Mouse (Mus musculus): ENCODE results near the gene Tsen2. TPM values are rescaled to one million over a fixed set of nuclear protein-coding genes. Genes with fewer than 3 reads are reported as not detected.

Gene Tsen2
- total RNA-seq, 2 experiments from 2014 or later: 22.2 to 25.7 TPM

DNA sequence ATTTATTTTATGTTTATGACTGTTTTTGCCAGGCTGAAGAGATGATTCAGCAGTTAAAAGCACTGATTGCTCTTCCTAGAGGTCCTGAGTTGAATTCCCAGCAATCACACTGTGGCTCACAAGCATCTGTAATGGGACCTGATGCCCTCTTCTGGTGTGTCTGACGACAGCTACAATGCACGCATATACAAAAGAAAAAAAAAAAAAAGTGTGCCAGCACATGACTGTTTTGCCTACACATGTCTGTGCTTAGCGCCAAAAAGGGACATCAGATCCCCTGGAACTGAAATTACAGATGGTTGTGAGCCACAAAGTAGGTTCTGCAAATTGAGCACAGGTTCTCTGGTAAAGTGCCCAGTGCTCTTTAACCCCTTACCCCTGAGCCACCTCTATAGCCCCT is 2.1 kb upstream of the Tsen2 start:
- H3K4me3 ChIP-seq: no peak overlapping the region
- no peak overlapping the region for H3K27ac ChIP-seq
- intact Hi-C loops (cut with DNase I): no loop called here
- DNase-seq (ENCODE audit: extremely low spot score in 1 of 2, low spot score in 2 of 2): no peak
- no peak for TF ChIP-seq CTCF (IDR thresholded peaks at IDR 0.05)

DNA sequence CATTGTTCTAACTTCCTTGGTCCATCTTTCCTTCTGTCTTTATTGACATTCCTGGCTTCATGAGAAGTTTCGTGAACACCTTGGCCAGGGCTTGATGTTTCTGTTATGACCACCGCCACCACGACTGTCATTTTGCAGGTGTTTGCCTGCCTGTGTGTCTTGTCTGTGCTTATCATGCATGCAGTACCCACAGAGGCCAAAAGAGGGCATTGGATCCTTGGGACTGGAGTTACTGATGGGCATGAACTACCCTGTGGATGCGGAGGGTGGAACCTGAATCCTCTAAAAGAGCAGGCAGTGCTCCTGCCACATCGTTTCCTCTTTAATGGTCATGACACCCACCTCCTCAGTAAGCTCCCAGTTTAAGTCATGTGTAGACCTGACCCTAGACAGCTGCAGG is 1.8 kb downstream of the Tsen2 start:
- DNase-seq (ENCODE audit: extremely low spot score in 1 of 2, low spot score in 2 of 2): peak in 1 of 2 experiments; percentile 25
- no peak overlapping the region for H3K27ac ChIP-seq
- intact Hi-C loops (cut with DNase I): no loop called here
- H3K4me3 ChIP-seq: no peak overlapping the region
- TF ChIP-seq CTCF (IDR thresholded peaks at IDR 0.05): peak; percentile 47

GRCm38 (mm10) chr6:115555485-115555884 is 11.0 kb downstream of the Tsen2 start:
- TF ChIP-seq CTCF (IDR thresholded peaks at IDR 0.05): peak; percentile 38
- Histone ChIP-seq H3K4me3 (no peak overlapping the region), H3K27ac (no peak overlapping the region)
- intact Hi-C loops (cut with DNase I): no loop called here
- no peak for DNase-seq (ENCODE audit: extremely low spot score in 1 of 2, low spot score in 2 of 2)

- intact Hi-C loops (cut with DNase I): no loop called here
- Histone ChIP-seq H3K27ac (no peak overlapping the region), H3K4me3 (no peak overlapping the region)
- no peak for TF ChIP-seq CTCF (IDR thresholded peaks at IDR 0.05)
- DNase-seq (ENCODE audit: extremely low spot score in 1 of 2, low spot score in 2 of 2): no peak
These were observed 13.7 kb downstream of the Tsen2 start for GRCm38 (mm10) chr6:115558176-115558575.

DNA sequence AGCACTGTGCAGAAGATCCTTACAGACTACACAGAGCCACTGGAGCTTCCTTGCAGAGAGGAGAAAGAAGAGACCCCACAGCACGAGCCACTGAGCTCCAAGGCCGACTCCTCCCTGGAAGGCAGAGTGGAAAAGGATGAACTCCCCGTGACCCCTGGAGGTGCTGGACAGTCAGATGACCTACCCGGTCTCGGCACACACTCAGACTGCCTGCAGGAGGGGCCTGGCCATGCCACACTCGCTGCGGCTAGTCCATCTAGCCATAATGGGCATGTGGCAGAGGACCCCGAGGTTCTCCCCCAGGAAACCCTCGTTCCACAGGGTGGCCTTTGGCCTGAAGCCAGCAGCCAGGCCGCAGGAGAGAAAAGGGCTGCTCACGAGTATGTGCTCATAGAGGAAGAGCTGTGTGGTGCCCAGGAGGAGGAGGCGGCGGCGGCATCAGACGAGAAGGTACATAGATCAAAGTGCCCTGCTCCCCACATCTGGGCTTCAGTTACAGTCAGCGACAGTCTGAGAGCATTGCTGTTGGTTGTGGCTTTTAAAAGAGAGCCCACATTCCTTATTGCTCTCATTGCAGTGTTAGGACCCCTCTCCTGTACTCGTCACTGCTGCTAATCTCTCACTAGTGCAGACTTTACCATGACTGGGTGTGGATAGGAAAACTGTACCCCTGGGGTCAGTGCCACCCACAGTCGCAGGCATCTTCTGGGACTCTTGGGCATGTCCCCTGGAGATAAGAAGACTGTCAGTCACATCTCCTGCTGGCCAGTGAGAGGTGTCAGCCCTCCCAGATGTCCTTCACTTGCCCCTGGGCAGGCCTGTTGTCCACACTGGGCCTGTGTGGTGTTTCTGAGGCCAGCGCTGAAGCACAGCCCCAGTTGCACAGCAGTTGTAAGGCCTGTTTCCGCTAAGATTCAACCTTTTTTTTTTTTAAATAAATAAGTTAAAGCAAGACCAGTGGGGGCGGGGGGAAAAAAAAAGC is 15.5 kb downstream of the Tsen2 start:
- H3K27ac ChIP-seq: no peak overlapping the region
- no peak for TF ChIP-seq CTCF (IDR thresholded peaks at IDR 0.05)
- no peak overlapping the region for H3K4me3 ChIP-seq
- DNase-seq (ENCODE audit: extremely low spot score in 1 of 2, low spot score in 2 of 2): no peak
- intact Hi-C loops (cut with DNase I): no loop called here

GRCm38 (mm10) chr6:115565479-115566045 is 21.1 kb downstream of the Tsen2 start:
- no peak for DNase-seq (ENCODE audit: extremely low spot score in 1 of 2, low spot score in 2 of 2)
- no peak for TF ChIP-seq CTCF (IDR thresholded peaks at IDR 0.05)
- H3K27ac ChIP-seq: no peak overlapping the region
- intact Hi-C loops (cut with DNase I): no loop called here
- H3K4me3 ChIP-seq: no peak overlapping the region

- intact Hi-C loops (cut with DNase I): no loop called here
- DNase-seq (ENCODE audit: extremely low spot score in 1 of 2, low spot score in 2 of 2): no peak
- Histone ChIP-seq H3K4me3 (no peak overlapping the region), H3K27ac (no peak overlapping the region)
- no peak for TF ChIP-seq CTCF (IDR thresholded peaks at IDR 0.05)
These were observed 29.7 kb downstream of the Tsen2 start for GRCm38 (mm10) chr6:115574171-115574570.

- intact Hi-C loops (cut with DNase I): no loop called here
- Histone ChIP-seq H3K27ac (no peak overlapping the region), H3K4me3 (no peak overlapping the region)
- TF ChIP-seq CTCF (IDR thresholded peaks at IDR 0.05): no peak
- DNase-seq (ENCODE audit: extremely low spot score in 1 of 2, low spot score in 2 of 2): no peak
These were observed 32.9 kb downstream of the Tsen2 start for GRCm38 (mm10) chr6:115577407-115577806.

DNA sequence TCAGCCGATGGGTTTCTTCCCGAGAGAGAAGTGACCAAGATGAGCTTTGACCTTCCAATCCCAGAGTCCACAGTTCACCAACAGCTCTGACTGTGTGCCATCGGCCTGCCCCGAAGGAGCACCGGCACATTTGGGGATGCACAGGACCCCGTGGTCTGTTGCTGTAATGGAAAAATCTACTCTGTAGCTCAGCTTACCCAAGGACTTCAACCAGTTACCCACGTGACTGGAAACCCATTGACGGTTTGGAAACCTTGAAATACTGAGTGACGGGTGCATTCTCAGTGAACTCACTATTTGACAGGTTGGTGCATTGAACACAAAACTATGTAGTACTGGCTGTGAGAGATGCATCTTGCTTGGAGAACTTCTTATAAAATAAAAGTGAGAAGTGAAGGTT is 33.5 kb downstream of the Tsen2 start:
- intact Hi-C loops (cut with DNase I): no loop called here
- DNase-seq (ENCODE audit: extremely low spot score in 1 of 2, low spot score in 2 of 2): no peak
- no peak for TF ChIP-seq CTCF (IDR thresholded peaks at IDR 0.05)

DNA sequence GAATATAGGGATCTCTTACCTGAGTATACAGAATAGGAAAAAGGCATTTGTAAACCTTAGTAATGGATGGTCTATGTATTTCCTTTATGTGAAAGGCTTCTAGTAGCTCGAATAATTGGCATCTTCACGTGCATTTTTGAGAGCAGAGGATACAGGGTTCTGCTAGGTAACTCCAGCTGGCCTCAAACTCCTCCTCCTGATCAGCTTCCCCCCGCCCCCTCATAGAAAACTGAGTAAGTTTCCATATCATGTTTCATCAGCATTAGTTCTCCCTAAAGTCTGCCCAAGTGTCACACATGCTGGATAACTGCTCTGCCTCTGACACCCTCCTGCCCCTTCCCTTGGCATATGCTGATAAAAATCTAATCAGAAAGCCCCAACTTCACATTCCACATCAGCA is 36.3 kb downstream of the Tsen2 start:
- TF ChIP-seq CTCF (IDR thresholded peaks at IDR 0.05): no peak
- intact Hi-C loops (cut with DNase I): no loop called here
- H3K27ac ChIP-seq: no peak overlapping the region
- no peak for DNase-seq (ENCODE audit: extremely low spot score in 1 of 2, low spot score in 2 of 2)
- no peak overlapping the region for H3K4me3 ChIP-seq

More for the DNA sequence above, 33.5 kb downstream of the Tsen2 start:
- Histone ChIP-seq H3K4me3 (no peak overlapping the region), H3K27ac (no peak overlapping the region)

GRCm38 (mm10) chr6:115582328-115583115 is 38.1 kb downstream of the Tsen2 start:
- no peak for TF ChIP-seq CTCF (IDR thresholded peaks at IDR 0.05)
- intact Hi-C loops (cut with DNase I): no loop called here
- H3K4me3 ChIP-seq: no peak overlapping the region
- DNase-seq (ENCODE audit: extremely low spot score in 1 of 2, low spot score in 2 of 2): no peak
- H3K27ac ChIP-seq: no peak overlapping the region

Measured in left cerebral cortex, adult 2 months (tissue).